Mouse (Mus musculus): ENCODE results near the gene Trpv3.

Trpv3 gene

GRCm38 (mm10) chr11:73267267-73267666, at the start of gene Trpv3:
Gene Trpv3 (plus strand): TSS chr11:73267388.
- DNase-seq, result no peak

- no peak for DNase-seq
Observed at GRCm38 (mm10) chr11:73219671-73220070, 47.5 kb upstream of the Trpv3 start.

GRCm38 (mm10) chr11:73220651-73221050, 46.5 kb upstream of the Trpv3 start:
- no peak for DNase-seq

GRCm38 (mm10) chr11:73222846-73223245, 44.3 kb upstream of the Trpv3 start:
- no peak for DNase-seq

GRCm38 (mm10) chr11:73223966-73224365, 43.2 kb upstream of the Trpv3 start:
- peak in 1 of 2 experiments; percentile 21 for DNase-seq

- no peak for DNase-seq
Observed at GRCm38 (mm10) chr11:73225856-73226255, 41.3 kb upstream of the Trpv3 start.

- DNase-seq, result no peak
Observed at GRCm38 (mm10) chr11:73228881-73229280, 38.3 kb upstream of the Trpv3 start.

- no peak for DNase-seq
Observed at GRCm38 (mm10) chr11:73230081-73230480, 37.1 kb upstream of the Trpv3 start.

GRCm38 (mm10) chr11:73232513-73232912, 34.7 kb upstream of the Trpv3 start:
- DNase-seq, result no peak

- no peak for DNase-seq
Observed at GRCm38 (mm10) chr11:73233992-73234391, 33.2 kb upstream of the Trpv3 start, which contains the start of gene Trpv1. Gene Trpv1 (plus strand): TSS chr11:73234292.

- DNase-seq, result no peak
Observed at GRCm38 (mm10) chr11:73235990-73236701, 31.0 kb upstream of the Trpv3 start.

- DNase-seq, result no peak
Observed at GRCm38 (mm10) chr11:73236731-73237130, 30.5 kb upstream of the Trpv3 start.

- DNase-seq, result no peak
Observed at GRCm38 (mm10) chr11:73242199-73242598, 25.0 kb upstream of the Trpv3 start.

GRCm38 (mm10) chr11:73242777-73243176, 24.4 kb upstream of the Trpv3 start:
- DNase-seq, result no peak

GRCm38 (mm10) chr11:73257362-73257945, 9.7 kb upstream of the Trpv3 start:
- DNase-seq, result no peak

GRCm38 (mm10) chr11:73258664-73259063, 8.5 kb upstream of the Trpv3 start:
- DNase-seq, result no peak

GRCm38 (mm10) chr11:73260457-73260856, 6.7 kb upstream of the Trpv3 start:
- no peak for DNase-seq

GRCm38 (mm10) chr11:73261385-73261784, 5.8 kb upstream of the Trpv3 start:
- DNase-seq, result no peak

- DNase-seq, result no peak
Observed at GRCm38 (mm10) chr11:73274821-73275220, 7.6 kb downstream of the Trpv3 start.

- no peak for DNase-seq
Observed at GRCm38 (mm10) chr11:73280710-73281109, 13.5 kb downstream of the Trpv3 start.

GRCm38 (mm10) chr11:73281528-73282027, 14.4 kb downstream of the Trpv3 start:
- peak; percentile 74 to 75 for DNase-seq

GRCm38 (mm10) chr11:73283369-73283768, 16.2 kb downstream of the Trpv3 start:
- DNase-seq, result peak in 1 of 2 experiments; percentile 9

- no peak for DNase-seq
Observed at GRCm38 (mm10) chr11:73283926-73284325, 16.7 kb downstream of the Trpv3 start.

GRCm38 (mm10) chr11:73284351-73284750, 17.2 kb downstream of the Trpv3 start:
- DNase-seq, result no peak

Data from cerebellum, postnatal 25 days (tissue).